In genomic region chr14:25508757-25509139, GRCm38 (mm10) we compare ENCODE assay signal across 11 mouse cellular contexts. TPM values are rescaled to one million over a fixed set of nuclear protein-coding genes. Genes with fewer than 3 reads are reported as not detected.
DNase-seq lines count a peak whose midpoint lies in the region; ATAC-seq lines count a peak whose summit lies in the region.
"Had no signal": no experiment of that assay in that cellular context is flagged by ENCODE, and none has a peak within 500 bp of the region (broad histone marks: within the 10 kb centered on the region; RNA-seq: fewer than 3 reads in every experiment).

No protein-coding gene starts in this region.

- H3K9ac ChIP-seq in heart, embryonic 16.5 days (ENCODE audit: low read length): peak overlapping the region; percentile 44
- H3K9ac ChIP-seq: neural tube, embryonic 12.5 days had no signal

- peaks cover 44% of the 10 kb centered on the region for H3K4me1 ChIP-seq in brown adipose tissue, adult 24 weeks (ENCODE audit: control insufficient read depth, insufficient read depth, insufficient read length, low read length)
- peaks cover 87% of the 10 kb centered on the region for H3K4me1 ChIP-seq in heart, embryonic 16.5 days (ENCODE audit: control insufficient read depth, insufficient read depth, low read length)

- DNase-seq in gastrocnemius, adult 8-10 months (ENCODE audit: low spot score in 2 of 2): peak; percentile 53 to 71
- no peak for DNase-seq in gastrocnemius, postnatal 4 days (ENCODE audit: low spot score in 2 of 2)
- peak; percentile 79 to 87 for DNase-seq in kidney, postnatal 36 days
- no peak for DNase-seq in thymus, postnatal 36 days
- no peak for DNase-seq in ovary, postnatal 10 days (ENCODE audit: low spot score)
- no peak for DNase-seq in embryo, embryonic 10 days (ENCODE audit: low spot score)
- DNase-seq: right cerebral cortex, postnatal 14 days; thymus, adult 2 months had no signal

- H3K9me3 ChIP-seq in heart, embryonic 16.5 days (replicated peaks; ENCODE audit: control insufficient read depth, low read length): no peaks in the 10 kb centered on the region
- H3K9me3 ChIP-seq: neural tube, embryonic 12.5 days had no signal

- no peak overlapping the region for H3K4me3 ChIP-seq in brown adipose tissue, adult 24 weeks (ENCODE audit: insufficient read depth, low read depth, low read length)
- H3K4me3 ChIP-seq in heart, embryonic 16.5 days (ENCODE audit: low read length): no peak overlapping the region
- H3K4me3 ChIP-seq: neural tube, embryonic 12.5 days had no signal

- H3K27ac ChIP-seq in brown adipose tissue, adult 24 weeks (replicated peaks; ENCODE audit: low read depth, low read length): peak overlapping the region; percentile 16
- peak overlapping the region; percentile 83 for H3K27ac ChIP-seq in heart, embryonic 16.5 days (ENCODE audit: low read length)

- ATAC-seq in heart, embryonic 16.5 days (replicated peaks; ENCODE audit: extremely low read depth, insufficient read depth, low FRiP score): peak; percentile 70

- H3K27me3 ChIP-seq in heart, embryonic 16.5 days (ENCODE audit: control insufficient read depth, insufficient read depth, low read length): no peaks in the 10 kb centered on the region
- H3K27me3 ChIP-seq: neural tube, embryonic 12.5 days had no signal

- 49% methylated on average over 5 of the region's 5 CpGs for WGBS in heart, embryonic 16.5 days

- H3K4me2 ChIP-seq in heart, embryonic 16.5 days (ENCODE audit: low read depth, low read length): no peak overlapping the region
- H3K4me2 ChIP-seq: neural tube, embryonic 12.5 days had no signal

- H3K36me3 ChIP-seq in heart, embryonic 16.5 days (ENCODE audit: control insufficient read depth, insufficient read depth): peaks cover 8% of the 10 kb centered on the region

RNA-seq across cellular contexts. Expression of gene Zmiz1, which starts 49.8 kb away (rescaled TPM):
- 10 to 100 TPM; 18.5 to 28.7 (median 21.8) TPM for total RNA-seq in gastrocnemius, adult 8-10 months (2022)
- 10 to 100 TPM; 53.8 to 55.2 TPM for total RNA-seq in gastrocnemius, postnatal 4 days (2021)
- polyA plus RNA-seq in brown adipose tissue, adult 24 weeks (2012; ENCODE audit: insufficient read depth, insufficient read length, missing spikeins): 15.0 and 17.0 TPM in 2 replicates
- polyA plus RNA-seq in heart, embryonic 16.5 days (2015; fragmentation: Nextera tagmentation; extraction: Ambion mirVana): 20.6 and 22.6 TPM in 2 replicates

Comparison
In these comparisons a context has a peak if more than half of its experiments do, and no peak if none do; other contexts are left out.
1. DNase-seq: peak in gastrocnemius, adult 8-10 months (2 of 2) and kidney, postnatal 36 days (2 of 2); none in gastrocnemius, postnatal 4 days (0 of 2), thymus, postnatal 36 days (0 of 2), ovary, postnatal 10 days (single experiment) and embryo, embryonic 10 days (single experiment).